Mouse (Mus musculus): ENCODE data around the gene Sap30bp. TPM values are rescaled to one million over a fixed set of nuclear protein-coding genes. Genes with fewer than 3 reads are reported as not detected.

The Sap30bp gene
- polyA plus RNA-seq, 1 experiment from 2014 or later, result 29.8 TPM

DNA sequence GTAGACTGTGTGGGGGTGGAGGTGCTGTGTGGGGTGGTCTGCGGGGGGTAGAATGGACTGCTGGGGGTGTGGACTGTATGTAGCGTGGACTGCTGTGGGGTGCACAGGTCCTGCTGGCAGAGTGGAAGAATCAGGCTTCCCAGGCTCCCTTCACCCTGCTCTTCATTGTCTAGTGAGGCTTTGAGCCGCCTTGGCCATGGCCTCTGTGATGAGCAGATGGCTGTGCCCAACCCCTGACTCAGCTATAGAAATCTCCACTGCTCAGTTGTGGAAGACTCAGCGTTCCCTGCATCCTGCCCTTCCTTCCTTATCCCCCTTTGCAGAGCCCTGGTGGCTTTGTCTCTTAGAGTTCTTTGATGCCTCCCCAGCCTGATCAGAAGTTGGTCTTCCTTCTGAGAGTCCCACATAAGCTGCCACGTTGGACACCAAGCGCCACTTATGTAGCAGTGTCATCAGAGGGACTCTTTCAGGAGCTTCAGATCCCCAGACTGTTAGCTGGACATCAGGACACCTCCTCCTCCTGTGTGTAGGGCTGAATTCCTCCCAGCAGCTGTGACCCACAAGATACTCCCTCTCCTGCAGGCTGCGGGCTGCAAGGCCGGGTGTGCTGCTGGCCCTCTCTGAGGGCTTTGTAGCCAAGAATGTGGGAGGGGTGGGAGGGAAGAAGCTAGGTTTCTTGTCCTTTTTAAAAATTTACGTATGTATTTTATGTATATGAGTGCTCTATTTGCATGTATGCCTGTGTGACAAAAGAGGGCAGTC lies 29.8 kb downstream of the Sap30bp start:
- H3K36me3 ChIP-seq, result peaks cover 78% of the 10 kb centered on the region
- no peak overlapping the region for H3K27ac ChIP-seq
- ATAC-seq (ENCODE audit: borderline replicate concordance, extremely low read depth, low FRiP score, low TSS enrichment), result no peak
- H3K27me3 ChIP-seq, result no peaks in the 10 kb centered on the region
- WGBS, result 93% methylated on average over 9 of the region's 9 CpGs
- no peaks in the 10 kb centered on the region for H3K9me3 ChIP-seq
- H3K4me2 ChIP-seq, result no peak overlapping the region
- H3K4me3 ChIP-seq, result no peak overlapping the region
- H3K4me1 ChIP-seq, result no peaks in the 10 kb centered on the region
- no peak overlapping the region for H3K9ac ChIP-seq

- Histone ChIP-seq H3K9me3 (no peaks in the 10 kb centered on the region), H3K27ac (0 out of 2 replicates have a peak overlapping the region, but pooled peaks have one; percentile 6), H3K36me3 (peaks cover 66% of the 10 kb centered on the region), H3K27me3 (no peaks in the 10 kb centered on the region), H3K4me2 (no peak overlapping the region), H3K4me1 (peaks cover 10% of the 10 kb centered on the region; the same call in 1 of the 2 replicates), H3K4me3 (no peak overlapping the region), H3K9ac (no peak overlapping the region)
- peak; percentile 51; the same call in 1 of the 2 replicates for ATAC-seq (ENCODE audit: borderline replicate concordance, extremely low read depth, low FRiP score, low TSS enrichment)
- WGBS, result 62% methylated on average over 10 of the region's 10 CpGs
These were observed 32.0 kb downstream of the Sap30bp start for GRCm38 (mm10) chr11:115964977-115965604.

DNA sequence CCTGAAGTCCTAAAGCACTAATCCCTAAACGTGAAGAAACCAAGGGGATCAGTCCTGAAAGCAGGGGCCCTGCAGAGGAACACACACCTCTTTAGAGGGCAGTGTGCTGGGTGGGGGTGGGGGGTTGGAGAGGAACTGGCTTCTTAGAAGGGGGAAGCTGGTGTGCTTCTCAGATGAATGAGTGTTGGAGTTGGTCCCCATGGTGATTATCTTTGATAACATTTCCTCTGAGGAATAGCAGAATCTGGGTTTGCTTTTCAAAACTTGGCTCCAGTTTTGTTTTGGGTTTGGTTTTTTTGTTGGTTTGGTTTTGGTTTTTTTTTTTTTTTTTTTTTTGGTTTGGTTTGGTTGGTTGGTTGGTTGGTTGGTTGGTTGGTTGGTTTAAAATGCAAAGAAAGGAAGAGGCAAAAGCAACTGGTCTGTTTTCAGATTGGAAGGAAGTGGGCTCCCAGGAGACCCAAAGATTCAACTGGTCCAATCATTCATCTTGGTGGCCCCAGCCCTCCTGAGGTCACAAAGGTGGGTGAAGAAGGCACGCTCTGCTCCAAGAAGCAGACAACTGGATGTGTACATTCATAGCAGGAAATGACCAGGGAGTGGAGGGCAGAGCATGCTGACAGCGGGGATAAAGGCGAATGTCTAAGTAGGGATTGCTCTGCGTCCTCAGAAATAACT lies 35.8 kb downstream of the Sap30bp start:
- 55% methylated on average over 5 of the region's 5 CpGs for WGBS
- H3K36me3 ChIP-seq, result peaks cover 30% of the 10 kb centered on the region
- peaks cover 24% of the 10 kb centered on the region for H3K27me3 ChIP-seq
- H3K27ac ChIP-seq, result no peak overlapping the region
- H3K4me2 ChIP-seq, result no peak overlapping the region
- H3K4me3 ChIP-seq, result no peak overlapping the region
- H3K9me3 ChIP-seq, result no peaks in the 10 kb centered on the region
- ATAC-seq (ENCODE audit: borderline replicate concordance, extremely low read depth, low FRiP score, low TSS enrichment), result no peak
- H3K4me1 ChIP-seq, result peaks cover 15% of the 10 kb centered on the region; the same call in 1 of the 2 replicates
- no peak overlapping the region for H3K9ac ChIP-seq

DNA sequence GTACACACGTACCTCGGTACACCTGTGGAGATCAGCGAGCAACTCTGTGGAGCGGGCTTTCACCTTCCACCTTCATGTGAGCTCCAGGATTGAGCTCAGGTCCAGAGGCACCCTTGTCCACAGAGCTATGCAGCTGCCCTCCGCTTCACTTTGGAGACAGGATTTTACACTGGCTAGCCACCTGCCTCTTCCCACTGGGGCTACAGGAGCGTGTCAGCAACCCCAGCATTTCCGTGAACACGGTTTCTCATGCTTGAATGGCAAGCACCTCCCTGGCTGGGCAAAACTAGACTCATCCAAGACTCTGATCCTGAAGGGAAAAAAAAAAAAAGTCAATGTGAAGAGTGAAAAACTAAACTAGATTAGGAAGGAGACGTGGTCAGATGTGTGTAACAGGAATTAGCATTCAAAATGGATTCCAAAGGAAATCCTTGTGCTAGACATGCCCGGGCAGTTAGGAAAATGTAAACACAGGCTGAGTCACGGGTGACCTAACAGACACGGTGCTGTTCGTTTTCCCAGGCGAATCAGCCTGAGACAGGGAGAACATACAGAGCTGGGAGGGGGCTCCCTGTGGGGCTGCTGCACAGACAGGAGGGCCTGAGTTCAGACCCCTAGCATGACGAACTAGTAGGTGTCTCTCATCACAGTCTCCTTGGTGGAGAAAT lies 37.1 kb downstream of the Sap30bp start:
- WGBS, result 40% methylated on average over 15 of the region's 15 CpGs
- no peak for ATAC-seq (ENCODE audit: borderline replicate concordance, extremely low read depth, low FRiP score, low TSS enrichment)
- Histone ChIP-seq H3K4me1 (peaks cover 22% of the 10 kb centered on the region), H3K9me3 (no peaks in the 10 kb centered on the region), H3K4me2 (no peak overlapping the region), H3K27ac (no peak overlapping the region; the same call in 1 of the 2 replicates), H3K4me3 (no peak overlapping the region), H3K27me3 (peaks cover 36% of the 10 kb centered on the region), H3K9ac (no peak overlapping the region), H3K36me3 (peaks cover 18% of the 10 kb centered on the region)

DNA sequence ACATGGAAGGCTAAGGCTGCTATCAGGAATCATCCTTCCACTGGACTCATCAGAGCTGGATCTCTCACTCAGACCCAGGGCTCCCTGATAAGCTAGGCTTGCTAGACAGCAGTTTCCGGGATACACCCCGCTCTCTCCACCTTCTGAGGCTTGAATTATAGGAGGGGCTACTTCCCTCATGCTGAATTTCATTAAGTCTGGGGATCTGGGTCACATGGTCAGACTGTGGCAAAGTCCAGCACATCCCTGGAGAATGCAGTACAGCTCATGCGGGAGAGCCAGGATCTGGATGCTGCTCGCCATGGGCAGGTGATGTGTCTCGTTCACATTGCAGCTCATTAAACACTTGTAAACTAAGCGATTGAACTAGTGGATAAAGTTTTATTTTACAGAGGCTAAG lies 37.9 kb downstream of the Sap30bp start:
- Histone ChIP-seq H3K4me2 (no peak overlapping the region), H3K27me3 (peaks cover 44% of the 10 kb centered on the region), H3K36me3 (peaks cover 9% of the 10 kb centered on the region), H3K4me1 (peaks cover 22% of the 10 kb centered on the region), H3K27ac (no peak overlapping the region), H3K4me3 (no peak overlapping the region), H3K9ac (no peak overlapping the region), H3K9me3 (no peaks in the 10 kb centered on the region)
- ATAC-seq (ENCODE audit: borderline replicate concordance, extremely low read depth, low FRiP score, low TSS enrichment), result no peak
- WGBS, result 66% methylated on average over 6 of the region's 6 CpGs

GRCm38 (mm10) chr11:115974309-115975082 lies 41.4 kb downstream of the Sap30bp start, which contains the start of gene Itgb4:
Itgb4 (plus strand) TSS chr11:115974709.
- Histone ChIP-seq H3K27ac (peak within 1 kb of the TSS; percentile 47; the same call in 1 of the 2 replicates), H3K27me3 (peaks cover 79% of the 10 kb centered on the region), H3K9ac (peak within 1 kb of the TSS; percentile 29), H3K4me3 (peak within 1 kb of the TSS; percentile 45), H3K4me2 (peak within 1 kb of the TSS; percentile 79), H3K36me3 (no peaks in the 10 kb centered on the region), H3K9me3 (no peaks in the 10 kb centered on the region), H3K4me1 (peaks cover 17% of the 10 kb centered on the region)
- WGBS, result 7% methylated on average over 57 of the region's 58 CpGs
- ATAC-seq (ENCODE audit: borderline replicate concordance, extremely low read depth, low FRiP score, low TSS enrichment), result peak; percentile 73

- Histone ChIP-seq H3K36me3 (no peaks in the 10 kb centered on the region), H3K27me3 (peaks cover 80% of the 10 kb centered on the region), H3K4me2 (peak overlapping the region; percentile 79), H3K9ac (peak overlapping the region; percentile 29), H3K4me3 (peak overlapping the region; percentile 45), H3K4me1 (peaks cover 12% of the 10 kb centered on the region), H3K27ac (0 out of 2 replicates have a peak overlapping the region, but pooled peaks have one; percentile 39), H3K9me3 (no peaks in the 10 kb centered on the region)
- 2% methylated on average over 18 of the region's 18 CpGs for WGBS
- ATAC-seq (ENCODE audit: borderline replicate concordance, extremely low read depth, low FRiP score, low TSS enrichment), result no peak
These were observed 42.0 kb downstream of the Sap30bp start for GRCm38 (mm10) chr11:115975083-115975420.

- H3K4me2 ChIP-seq, result peak overlapping the region; percentile 79
- no peaks in the 10 kb centered on the region for H3K9me3 ChIP-seq
- H3K9ac ChIP-seq, result 0 out of 2 replicates have a peak overlapping the region, but pooled peaks have one; percentile 29
- 23% methylated on average over 12 of the region's 12 CpGs for WGBS
- peaks cover 79% of the 10 kb centered on the region for H3K27me3 ChIP-seq
- H3K4me3 ChIP-seq, result peak overlapping the region; percentile 45
- H3K27ac ChIP-seq, result no peak overlapping the region
- H3K4me1 ChIP-seq, result peaks cover 7% of the 10 kb centered on the region
- no peaks in the 10 kb centered on the region for H3K36me3 ChIP-seq
- no peak for ATAC-seq (ENCODE audit: borderline replicate concordance, extremely low read depth, low FRiP score, low TSS enrichment)
These were observed 42.5 kb downstream of the Sap30bp start for GRCm38 (mm10) chr11:115975544-115975943.

- Histone ChIP-seq H3K4me2 (no peak overlapping the region), H3K9ac (no peak overlapping the region), H3K4me1 (no peaks in the 10 kb centered on the region), H3K27ac (no peak overlapping the region), H3K9me3 (no peaks in the 10 kb centered on the region), H3K36me3 (no peaks in the 10 kb centered on the region), H3K27me3 (peaks cover 24% of the 10 kb centered on the region), H3K4me3 (no peak overlapping the region)
- ATAC-seq (ENCODE audit: borderline replicate concordance, extremely low read depth, low FRiP score, low TSS enrichment), result no peak
- WGBS, result 88% methylated on average over 15 of the region's 15 CpGs
These were observed 49.4 kb downstream of the Sap30bp start for GRCm38 (mm10) chr11:115982472-115982871.

GRCm38 (mm10) chr11:115983291-115983690 lies 50.2 kb downstream of the Sap30bp start:
- 62% methylated on average over 8 of the region's 8 CpGs for WGBS

GRCm38 (mm10) chr11:115989686-115990085 lies 56.6 kb downstream of the Sap30bp start:
- Histone ChIP-seq H3K27me3 (peaks cover 16% of the 10 kb centered on the region; the same call in 1 of the 2 replicates), H3K9me3 (no peaks in the 10 kb centered on the region), H3K27ac (no peak overlapping the region), H3K4me1 (no peaks in the 10 kb centered on the region), H3K4me2 (peak overlapping the region; percentile 16; the same call in 1 of the 2 replicates), H3K9ac (no peak overlapping the region), H3K36me3 (no peaks in the 10 kb centered on the region), H3K4me3 (no peak overlapping the region)
- ATAC-seq (ENCODE audit: borderline replicate concordance, extremely low read depth, low FRiP score, low TSS enrichment), result no peak
- 29% methylated on average over 15 of the region's 15 CpGs for WGBS

More at GRCm38 (mm10) chr11:115983291-115983690, 50.2 kb downstream of the Sap30bp start:
- Histone ChIP-seq H3K27ac (no peak overlapping the region), H3K9ac (no peak overlapping the region), H3K9me3 (no peaks in the 10 kb centered on the region), H3K27me3 (peaks cover 16% of the 10 kb centered on the region), H3K4me3 (no peak overlapping the region), H3K4me2 (no peak overlapping the region), H3K36me3 (no peaks in the 10 kb centered on the region), H3K4me1 (no peaks in the 10 kb centered on the region)
- ATAC-seq (ENCODE audit: borderline replicate concordance, extremely low read depth, low FRiP score, low TSS enrichment), result 0 out of 2 replicates have a peak, but pooled peaks have one; percentile 15
